Mouse (Mus musculus) liver, embryonic 12.5 days (tissue): ENCODE measurements around the gene Mcm9. TPM values are rescaled to one million over a fixed set of nuclear protein-coding genes. Genes with fewer than 3 reads are reported as not detected.
A peak's percentile ranks its signal among the peaks of the same experiment; 100 is the strongest.
"Not testable (repeated sequence)": the region's sequence is repeated elsewhere in the genome, so short reads cannot be mapped to it uniquely, and the experiment has no call there.

Experiments
- ATAC-seq: fragments of 200-750 bp; cut with Nextera tagmentation; 2 replicates; pipeline ENCODE4 v1.8.0; 2017; ENCODE audit warnings: moderate number of reproducible peaks, mild to moderate bottlenecking, moderate library complexity
- H3K27ac ChIP-seq: fragments of 300-500 bp; sonication (generic); 2 replicates; pipeline ENCODE4 v1.5.1; 2016; ENCODE audit warnings: mild to moderate bottlenecking
- H3K27me3 ChIP-seq: fragments of 300-500 bp; sonication (generic); replicated peaks from 2 replicates; pipeline ENCODE4 v1.6.1; 2016; ENCODE audit warnings: mild to moderate bottlenecking, moderate library complexity
- H3K36me3 ChIP-seq: fragments of 300-500 bp; sonication (generic); 2 replicates; pipeline ENCODE4 v1.6.1; 2016; ENCODE audit warnings: mild to moderate bottlenecking, moderate library complexity
- H3K4me1 ChIP-seq: fragments of 300-500 bp; sonication (generic); 2 replicates; pipeline ENCODE4 v1.6.1; 2016
- H3K4me2 ChIP-seq: fragments of 300-500 bp; sonication (generic); 2 replicates; pipeline ENCODE4 v1.6.1; 2016; ENCODE audit warnings: mild to moderate bottlenecking, moderate library complexity
- H3K4me3 ChIP-seq: fragments of 300-500 bp; sonication (generic); 2 replicates; pipeline ENCODE4 v1.5.1; 2016; ENCODE audit warnings: mild to moderate bottlenecking, moderate library complexity
- H3K9ac ChIP-seq: fragments of 300-500 bp; sonication (generic); 2 replicates; pipeline ENCODE4 v1.6.1; 2016; ENCODE audit warnings: mild to moderate bottlenecking, moderate library complexity
- H3K9me3 ChIP-seq: fragments of 300-500 bp; sonication (generic); replicated peaks from 2 replicates; pipeline ENCODE4 v1.6.1; 2016; ENCODE audit warnings: mild to moderate bottlenecking, moderate library complexity
- WGBS: fragments of 180-500 bp; shearing (Covaris S2); methylation state at CpG from one replicate; pipeline ENCODE4 v1.1.7; 2016; ENCODE audit not compliant: insufficient replicate concordance; 5-methylcytosine and 5-hydroxymethylcytosine counted together
- polyA plus RNA-seq: library from polyadenylated mRNA; unstranded; fragments of >200 nt; fragmentation: Nextera tagmentation; extraction: Ambion mirVana; gene quantifications from 2 replicates; pipeline ENCODE4 v1.2.1, GENCODE M21; 2016

Mcm9 gene
- polyA plus RNA-seq, 1 experiment from 2014 or later = 7.8 TPM

DNA sequence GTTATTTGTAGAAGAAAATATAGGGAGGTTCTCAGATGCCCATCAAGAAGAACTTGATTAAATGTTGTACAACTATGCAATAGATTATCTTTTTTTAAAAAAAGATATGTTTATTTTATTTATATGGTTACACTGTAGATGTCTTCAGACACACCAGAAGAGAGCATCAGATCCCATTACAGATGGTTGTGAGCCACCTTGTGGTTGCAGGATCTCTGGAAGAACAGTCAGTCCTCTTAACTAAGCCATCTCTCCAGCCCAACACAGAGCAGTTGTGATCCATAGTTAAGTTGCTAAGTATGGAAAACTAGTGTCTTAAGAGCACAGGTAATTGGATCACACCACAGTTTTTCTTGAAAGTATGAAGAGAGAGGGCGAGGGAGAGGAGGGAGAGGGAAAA is 117.7 kb downstream of the Mcm9 start:
- 50% methylated on average over 1 of the region's 1 CpGs for WGBS
- ATAC-seq = no peak

DNA sequence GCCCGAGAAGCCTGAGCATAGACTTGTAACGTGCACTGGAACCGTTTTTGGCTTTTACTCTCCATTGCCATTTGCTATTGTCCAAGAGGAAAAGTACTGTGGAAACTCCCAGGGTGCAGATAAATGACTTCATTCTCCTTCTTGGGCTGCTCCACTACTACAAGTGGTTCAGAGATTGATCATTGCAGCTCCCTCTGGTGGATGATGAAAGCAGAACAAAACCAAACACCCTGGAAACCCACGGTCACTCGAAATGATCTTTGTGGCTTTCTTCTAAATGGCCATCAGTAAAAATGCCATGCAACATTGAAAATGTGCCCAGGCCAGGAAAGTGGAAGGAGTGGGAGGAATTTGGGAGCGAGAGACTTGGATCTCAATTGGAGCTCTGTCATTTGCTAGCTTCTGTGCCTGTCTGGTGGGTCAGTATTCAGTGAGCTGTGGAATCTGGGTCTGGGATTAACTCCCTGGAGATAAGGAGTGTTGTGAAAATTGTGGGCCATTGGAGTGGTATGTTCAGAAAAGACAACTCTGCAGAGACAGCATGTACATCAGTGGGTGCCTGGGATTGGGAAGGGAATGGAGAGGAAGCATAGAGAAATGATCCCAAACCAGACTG is 121.0 kb downstream of the Mcm9 start:
- Histone ChIP-seq H3K4me3 (no peak overlapping the region), H3K4me1 (peaks cover 2% of the 10 kb centered on the region; the same call in 1 of the 2 replicates), H3K27ac (no peak overlapping the region), H3K4me2 (no peak overlapping the region), H3K9me3 (no peaks in the 10 kb centered on the region), H3K36me3 (no peaks in the 10 kb centered on the region), H3K9ac (no peak overlapping the region), H3K27me3 (no peaks in the 10 kb centered on the region)
- no peak for ATAC-seq
- 27% methylated on average over 6 of the region's 6 CpGs for WGBS

More for the DNA sequence above, 117.7 kb downstream of the Mcm9 start:
- H3K4me1 ChIP-seq = no peaks in the 10 kb centered on the region
- H3K27ac ChIP-seq = no peak overlapping the region
- no peak overlapping the region for H3K4me2 ChIP-seq
- H3K9me3 ChIP-seq = no peaks in the 10 kb centered on the region
- H3K4me3 ChIP-seq = no peak overlapping the region
- H3K9ac ChIP-seq = no peak overlapping the region
- H3K27me3 ChIP-seq = no peaks in the 10 kb centered on the region
- H3K36me3 ChIP-seq = no peaks in the 10 kb centered on the region

DNA sequence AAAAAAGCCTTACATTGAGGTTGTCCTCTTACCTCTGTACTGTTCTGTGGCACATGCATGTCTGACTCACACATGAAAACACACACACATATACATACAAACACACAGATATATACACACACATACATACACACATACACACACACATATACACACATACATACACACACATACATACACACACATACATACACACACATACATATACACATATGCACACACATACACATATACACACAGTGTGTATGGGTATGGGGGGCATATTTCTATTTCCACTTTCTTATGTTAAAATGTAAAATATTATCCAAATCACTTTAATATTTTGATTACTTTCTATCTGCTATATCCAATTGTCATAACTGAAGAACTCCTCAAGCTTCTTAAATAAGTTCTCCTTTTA is 121.6 kb downstream of the Mcm9 start:
- H3K27ac ChIP-seq = no peak overlapping the region
- H3K4me1 ChIP-seq = peaks cover 7% of the 10 kb centered on the region
- H3K9me3 ChIP-seq = no peaks in the 10 kb centered on the region
- H3K9ac ChIP-seq = no peak overlapping the region
- no peaks in the 10 kb centered on the region for H3K27me3 ChIP-seq
- ATAC-seq = no peak
- no peak overlapping the region for H3K4me3 ChIP-seq
- H3K36me3 ChIP-seq = no peaks in the 10 kb centered on the region
- H3K4me2 ChIP-seq = no peak overlapping the region

DNA sequence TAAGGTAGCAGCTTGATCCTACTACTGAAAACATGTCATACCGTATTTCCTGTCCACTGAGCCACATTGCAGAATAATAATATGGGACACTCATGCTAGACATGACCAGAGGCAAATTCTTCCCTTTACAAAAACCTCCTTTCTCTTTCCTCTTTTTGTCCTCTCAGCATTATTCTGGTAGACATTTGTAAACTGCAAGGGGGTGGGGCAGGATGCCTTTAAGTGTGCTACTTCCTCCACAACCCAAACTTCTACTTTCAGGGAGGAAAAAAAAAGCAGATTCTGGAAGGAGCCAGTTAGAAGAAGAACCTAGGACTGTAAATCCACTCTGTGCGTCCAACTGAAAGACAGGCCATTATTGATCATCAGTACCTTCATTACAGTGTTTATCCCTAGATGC is 124.7 kb downstream of the Mcm9 start:
- Histone ChIP-seq H3K27me3 (no peaks in the 10 kb centered on the region; the same call in 1 of the 2 replicates), H3K4me2 (no peak overlapping the region), H3K9ac (no peak overlapping the region), H3K27ac (no peak overlapping the region), H3K36me3 (no peaks in the 10 kb centered on the region), H3K4me3 (no peak overlapping the region), H3K4me1 (peaks cover 16% of the 10 kb centered on the region), H3K9me3 (no peaks in the 10 kb centered on the region)
- 65% methylated on average over 2 of the region's 2 CpGs for WGBS
- ATAC-seq = no peak

DNA sequence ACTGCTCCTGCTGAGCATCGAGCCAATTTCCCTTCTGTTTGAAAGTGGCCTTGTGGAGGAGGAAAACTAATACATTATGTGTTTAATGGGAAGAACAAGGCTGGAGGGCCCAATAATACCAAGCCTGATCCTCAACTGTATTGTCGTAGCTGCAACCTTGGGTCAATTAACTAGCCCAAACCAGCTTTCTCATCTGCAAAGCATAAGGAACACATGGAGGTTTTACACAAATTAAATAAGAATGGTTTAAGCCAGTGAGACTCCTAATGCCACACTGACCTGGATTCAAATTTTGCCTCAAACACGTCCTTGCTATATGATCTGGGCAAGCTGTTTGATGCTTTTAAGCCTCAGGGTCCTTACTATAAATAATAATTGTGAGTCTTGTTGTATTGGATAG is 125.2 kb downstream of the Mcm9 start:
- H3K9ac ChIP-seq = no peak overlapping the region
- WGBS = 62% methylated on average over 3 of the region's 3 CpGs
- H3K36me3 ChIP-seq = no peaks in the 10 kb centered on the region
- no peaks in the 10 kb centered on the region; the same call in 1 of the 2 replicates for H3K27me3 ChIP-seq
- H3K4me3 ChIP-seq = no peak overlapping the region
- H3K4me1 ChIP-seq = peaks cover 16% of the 10 kb centered on the region
- ATAC-seq = no peak
- H3K9me3 ChIP-seq = no peaks in the 10 kb centered on the region
- H3K27ac ChIP-seq = no peak overlapping the region
- H3K4me2 ChIP-seq = no peak overlapping the region

DNA sequence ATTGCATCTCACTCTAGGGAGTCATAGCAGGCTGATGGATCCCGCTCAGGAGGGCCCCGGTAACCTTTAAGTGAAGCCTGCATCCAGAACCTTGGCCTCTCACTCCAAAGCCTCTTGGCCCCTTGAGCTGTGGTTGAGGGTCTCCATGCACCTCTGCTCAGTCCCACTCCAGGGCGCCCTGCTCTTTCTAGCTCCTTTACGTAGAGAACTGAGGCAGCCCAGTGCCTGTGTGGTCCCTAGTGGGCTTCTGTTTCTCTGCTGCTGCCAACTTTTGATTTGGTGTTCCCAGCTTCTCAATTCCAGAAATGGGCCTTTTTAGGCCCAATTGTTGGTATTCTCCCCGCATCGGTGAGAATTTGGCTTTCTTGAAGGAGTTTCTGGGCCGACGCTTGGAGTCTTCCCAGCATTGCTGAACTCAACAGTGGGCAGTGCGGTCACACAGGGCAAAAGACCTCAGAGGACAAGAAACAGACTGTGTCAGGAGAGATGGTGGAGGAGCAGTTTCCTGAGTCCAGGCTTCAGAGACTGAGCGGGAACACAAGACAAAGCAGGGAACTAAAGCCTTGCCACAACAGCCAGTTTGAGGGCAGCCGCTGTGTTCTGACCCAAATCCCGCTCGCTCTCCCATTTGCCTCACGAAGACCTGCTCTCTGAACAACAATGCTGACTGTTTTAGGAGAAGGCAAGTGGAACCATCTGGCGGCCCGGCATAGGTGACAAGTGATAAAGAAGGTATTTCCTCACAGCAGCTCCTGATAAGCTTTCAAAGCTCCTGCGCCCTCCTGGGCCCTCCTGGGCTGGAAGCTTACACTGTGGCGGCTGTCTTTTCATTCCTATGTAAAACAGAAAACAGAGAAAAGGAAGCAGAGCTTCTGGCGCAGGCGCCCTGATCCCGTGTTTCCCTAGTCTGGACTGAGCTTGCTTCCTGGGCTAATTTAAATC is 127.1 kb downstream of the Mcm9 start:
- peaks cover 16% of the 10 kb centered on the region for H3K4me1 ChIP-seq
- WGBS = 33% methylated on average over 21 of the region's 21 CpGs
- no peaks in the 10 kb centered on the region; the same call in 1 of the 2 replicates for H3K27me3 ChIP-seq
- ATAC-seq = peak; percentile 71
- no peak overlapping the region for H3K9ac ChIP-seq
- H3K9me3 ChIP-seq = no peaks in the 10 kb centered on the region
- H3K27ac ChIP-seq = no peak overlapping the region
- peak overlapping the region; percentile 48 for H3K4me2 ChIP-seq
- H3K4me3 ChIP-seq = peak overlapping the region; percentile 8; the same call in 1 of the 2 replicates
- no peaks in the 10 kb centered on the region for H3K36me3 ChIP-seq

DNA sequence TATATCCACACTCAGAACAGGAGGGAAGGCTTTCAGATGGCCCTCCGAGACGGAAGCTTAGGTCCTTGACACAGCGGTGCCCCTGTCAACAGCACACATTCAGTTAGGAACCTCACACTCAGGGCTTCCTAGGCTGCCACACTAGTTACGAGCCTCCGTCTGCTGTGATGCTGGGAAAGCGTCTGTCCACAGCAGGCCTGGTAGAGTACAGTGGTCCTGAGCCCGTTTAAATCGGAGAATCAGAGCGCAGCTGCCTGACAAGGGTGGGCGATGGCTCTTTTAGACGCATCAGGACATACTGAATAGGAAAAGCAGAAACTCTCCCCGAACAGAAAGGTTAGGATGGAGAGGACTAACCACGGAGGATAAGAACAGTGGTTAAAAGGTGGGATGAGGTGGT is 127.8 kb downstream of the Mcm9 start:
- ATAC-seq = no peak
- Histone ChIP-seq H3K27ac (no peak overlapping the region), H3K4me2 (no peak overlapping the region), H3K4me3 (no peak overlapping the region), H3K36me3 (no peaks in the 10 kb centered on the region), H3K9ac (no peak overlapping the region), H3K4me1 (peaks cover 16% of the 10 kb centered on the region), H3K27me3 (no peaks in the 10 kb centered on the region; the same call in 1 of the 2 replicates), H3K9me3 (0 out of 2 replicates have a peak, but pooled peaks cover 6% of the 10 kb centered on the region)
- 79% methylated on average over 13 of the region's 13 CpGs for WGBS

DNA sequence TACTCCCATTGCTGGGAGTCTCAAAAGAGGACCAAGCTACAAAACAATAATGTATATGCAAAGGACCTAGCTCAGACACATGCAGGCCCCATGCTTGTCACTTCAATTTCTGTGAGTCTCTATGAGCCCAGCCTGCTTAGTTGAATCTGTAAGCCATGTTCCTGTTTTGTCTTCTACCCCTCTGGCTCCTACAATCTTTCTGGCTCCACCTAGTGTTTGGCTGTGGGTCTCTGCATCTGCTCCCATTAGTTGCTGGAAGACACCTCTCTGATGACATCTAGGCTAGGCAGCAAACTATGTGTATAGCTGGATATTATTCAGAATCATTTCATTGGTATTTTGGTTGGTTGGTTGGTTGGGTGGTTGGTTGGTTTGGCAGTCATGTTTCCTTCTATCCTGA is 130.7 kb downstream of the Mcm9 start:
- ATAC-seq = no peak
- no peak overlapping the region for H3K4me2 ChIP-seq
- no peak overlapping the region for H3K4me3 ChIP-seq
- 0 out of 2 replicates have a peak, but pooled peaks cover 7% of the 10 kb centered on the region for H3K9me3 ChIP-seq
- H3K9ac ChIP-seq = no peak overlapping the region
- H3K36me3 ChIP-seq = no peaks in the 10 kb centered on the region
- no peak overlapping the region for H3K27ac ChIP-seq
- H3K27me3 ChIP-seq = no peaks in the 10 kb centered on the region; the same call in 1 of the 2 replicates
- peaks cover 16% of the 10 kb centered on the region for H3K4me1 ChIP-seq

DNA sequence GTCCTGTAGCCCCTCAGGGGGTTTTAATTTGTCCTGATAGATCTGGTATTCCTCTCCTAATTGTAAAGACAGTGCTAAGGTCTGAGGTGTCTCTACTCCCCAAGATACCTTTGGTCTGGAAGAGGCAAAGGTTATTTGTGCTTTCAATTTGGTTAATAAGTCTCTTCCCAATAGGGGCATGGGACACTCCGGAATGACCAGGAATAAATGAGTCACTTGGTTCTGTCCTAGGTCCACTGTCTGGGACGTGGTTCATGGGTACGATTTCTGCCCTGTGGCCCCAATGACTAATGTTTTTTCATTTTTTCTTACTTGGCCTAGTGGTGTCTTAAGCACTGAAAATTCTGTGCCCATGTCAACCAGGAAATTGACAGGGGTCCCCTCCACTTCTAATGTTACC is 134.9 kb downstream of the Mcm9 start:
- H3K27ac ChIP-seq, ATAC-seq, H3K4me3 ChIP-seq, H3K9me3 ChIP-seq, H3K27me3 ChIP-seq, H3K4me1 ChIP-seq, H3K36me3 ChIP-seq, H3K9ac ChIP-seq, H3K4me2 ChIP-seq: not testable (repeated sequence)
- 86% methylated on average over 3 of the region's 3 CpGs for WGBS

DNA sequence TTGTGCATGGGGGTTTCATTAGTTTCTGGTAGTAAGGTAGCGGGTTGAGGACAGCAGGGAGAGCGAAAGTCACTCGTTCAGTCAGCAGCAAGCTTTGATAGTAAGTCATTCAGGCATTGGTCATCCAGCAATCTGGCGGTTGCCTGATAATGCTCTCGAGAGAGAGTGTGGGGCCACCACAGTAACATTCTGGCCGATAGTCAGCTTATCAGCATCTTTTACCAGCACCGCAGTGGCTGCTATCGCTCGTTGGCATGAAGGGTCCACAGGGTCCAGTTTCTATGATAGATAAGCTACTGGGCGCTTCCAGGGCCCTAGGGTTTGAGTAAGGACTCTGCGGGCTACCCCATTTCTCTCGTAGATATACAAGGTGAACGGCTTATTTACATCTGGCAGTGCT is 136.3 kb downstream of the Mcm9 start:
- Histone ChIP-seq H3K9me3 (peaks cover 12% of the 10 kb centered on the region; the same call in 1 of the 2 replicates), H3K4me2 (no peak overlapping the region), H3K9ac (no peak overlapping the region), H3K27ac (no peak overlapping the region), H3K27me3 (no peaks in the 10 kb centered on the region), H3K4me3 (no peak overlapping the region), H3K36me3 (no peaks in the 10 kb centered on the region), H3K4me1 (no peaks in the 10 kb centered on the region)
- no peak for ATAC-seq
- WGBS = 70% methylated on average over 13 of the region's 13 CpGs
